Mouse (Mus musculus): ENCODE data around the gene Zar1. TPM values are rescaled to one million over a fixed set of nuclear protein-coding genes. Genes with fewer than 3 reads are reported as not detected.

The Zar1 gene
- polyA plus RNA-seq, 3 experiments from 2014 or later, result not detected

Other genes with a start within 250 kb of the Zar1 start
- under 1 TPM; 0.12 to 0.30 (median 0.16) TPM for gene Corin, start 76.8 kb downstream of the Zar1 start, polyA plus RNA-seq (2017; shearing (Covaris generic))
- 1 to 10 TPM; 2.5 to 2.8 (median 2.8) TPM for gene Nfxl1, start 21.6 kb downstream of the Zar1 start, polyA plus RNA-seq (2017; shearing (Covaris generic))
- not detected for gene Gm5868, start 6.3 kb upstream of the Zar1 start, polyA plus RNA-seq (2017; shearing (Covaris generic))
- gene Cnga1, start 63.0 kb upstream of the Zar1 start, polyA plus RNA-seq (2017; shearing (Covaris generic)), result 1 to 10 TPM in 2 of 3 experiments, under 1 TPM in 1; 0.94 to 1.7 (median 1.3) TPM
- 10 to 100 TPM; 12.3 to 46.8 (median 34.3) TPM for gene Nipal1, start 66.5 kb upstream of the Zar1 start, polyA plus RNA-seq (2017; shearing (Covaris generic))
- gene Txk, start 171.5 kb upstream of the Zar1 start, polyA plus RNA-seq (2017; shearing (Covaris generic)), result 10 to 100 TPM; 46.0 to 52.1 (median 51.6) TPM

All from inflammation-experienced regulatory T-cells, adult 6 months (primary cell).